Mouse (Mus musculus) heart, adult 18-20 months (tissue): Measurements from ENCODE around the gene Hspa1b. TPM values are rescaled to one million over a fixed set of nuclear protein-coding genes. Genes with fewer than 3 reads are reported as not detected.

Source experiments
- DNase-seq, 2 experiments: peaks; one replicate each; pipeline ENCODE4 v3.0.0; 2021 to 2022; ENCODE audit warnings: mixed read lengths in 1 of 2
- total RNA-seq, 2 experiments: library from RNA; stranded (reverse); gene quantifications; 2 replicates each; pipeline ENCODE4 v1.2.3; 2021

Gene Hspa1b
- total RNA-seq, 2 experiments from 2014 or later, result 15.5 to 68.2 TPM

DNA sequence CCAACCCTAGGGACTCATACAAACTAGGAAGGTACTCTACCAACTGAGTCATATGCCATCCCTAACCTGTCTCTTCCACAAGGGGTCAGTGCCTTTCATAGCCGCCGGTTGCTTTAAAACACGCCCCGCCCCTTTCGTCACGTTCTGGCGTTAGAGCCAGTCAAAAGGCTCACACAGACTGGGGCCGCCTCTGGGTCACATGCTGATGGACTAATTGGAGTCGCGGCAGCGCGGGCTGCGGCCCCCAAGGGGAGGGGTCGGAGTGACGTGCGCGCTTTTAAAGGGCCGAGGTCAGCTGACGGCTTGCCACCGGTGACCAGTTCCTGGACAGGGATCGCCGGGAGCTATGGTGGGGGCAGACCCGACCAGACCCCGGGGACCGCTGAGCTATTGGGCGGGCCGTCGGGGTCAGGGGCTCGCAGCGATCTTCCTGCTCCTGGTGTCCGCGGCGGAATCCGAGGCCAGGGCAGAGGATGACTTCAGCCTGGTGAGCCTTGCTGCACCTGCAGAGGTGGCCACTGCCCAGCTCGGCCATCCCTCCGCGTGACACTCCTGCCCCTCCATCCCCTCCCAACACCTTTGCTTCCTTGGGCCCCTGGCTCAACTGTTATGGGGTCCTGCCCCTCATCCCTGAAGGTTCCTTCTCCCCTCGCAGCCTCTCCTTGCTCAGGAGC, 27.8 kb downstream of the Hspa1b start, which contains the start of gene Neu1:
Neu1 (plus strand) TSS at position 193 of the 674 bp plus-strand sequence.
- DNase-seq, result peak; percentile 99

DNA sequence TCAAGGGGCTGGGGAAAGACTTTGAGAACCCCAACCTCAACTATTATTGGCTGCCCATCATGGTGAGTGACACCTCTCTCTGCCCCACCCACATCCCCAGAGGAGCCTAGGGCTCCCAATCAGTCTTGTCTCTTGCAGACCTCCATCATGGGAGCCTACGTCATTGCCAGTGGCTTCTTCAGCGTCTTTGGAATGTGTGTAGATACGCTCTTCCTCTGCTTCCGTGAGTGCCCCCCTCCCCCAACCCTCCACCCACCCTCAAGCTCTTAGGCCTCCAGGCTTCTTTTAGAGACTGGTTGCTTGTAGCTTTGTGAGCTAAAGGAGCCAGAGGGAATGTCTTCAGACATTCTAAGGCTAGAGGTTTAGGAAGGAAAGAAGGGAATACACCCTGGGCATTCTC, 30.2 kb downstream of the Hspa1b start:
- DNase-seq, result no peak

DNA sequence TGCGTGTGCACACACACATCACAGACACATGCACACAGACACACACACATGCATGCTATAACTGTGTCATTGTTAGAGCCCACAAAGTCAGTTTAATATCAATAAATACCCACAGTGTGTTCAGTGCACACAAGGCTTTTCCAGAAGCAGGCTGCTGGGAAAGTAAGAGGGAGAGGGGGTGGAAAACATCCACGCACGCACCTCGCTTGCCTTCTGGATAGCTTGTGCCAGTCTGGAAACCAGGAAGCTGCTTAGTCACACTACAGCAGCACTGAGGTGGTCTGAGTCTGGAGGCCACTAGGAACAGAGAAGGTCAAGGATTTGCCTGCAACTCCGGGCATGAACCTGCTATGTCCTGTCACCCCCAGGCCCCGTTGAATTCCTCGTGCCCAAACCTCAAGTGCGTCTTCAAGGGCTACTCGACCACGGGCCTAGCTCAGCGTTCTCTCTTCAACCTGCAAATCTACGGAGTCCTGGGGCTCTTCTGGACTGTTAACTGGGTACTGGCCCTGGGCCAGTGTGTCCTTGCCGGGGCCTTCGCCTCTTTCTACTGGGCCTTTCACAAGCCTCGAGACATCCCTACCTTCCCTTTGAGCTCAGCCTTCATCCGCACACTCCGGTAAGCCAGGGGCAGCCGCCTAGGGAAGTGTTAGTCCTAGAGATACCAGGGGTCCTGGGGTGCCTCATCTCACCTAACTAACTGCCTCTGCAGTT, 31.6 kb downstream of the Hspa1b start:
- DNase-seq, result no peak

DNA sequence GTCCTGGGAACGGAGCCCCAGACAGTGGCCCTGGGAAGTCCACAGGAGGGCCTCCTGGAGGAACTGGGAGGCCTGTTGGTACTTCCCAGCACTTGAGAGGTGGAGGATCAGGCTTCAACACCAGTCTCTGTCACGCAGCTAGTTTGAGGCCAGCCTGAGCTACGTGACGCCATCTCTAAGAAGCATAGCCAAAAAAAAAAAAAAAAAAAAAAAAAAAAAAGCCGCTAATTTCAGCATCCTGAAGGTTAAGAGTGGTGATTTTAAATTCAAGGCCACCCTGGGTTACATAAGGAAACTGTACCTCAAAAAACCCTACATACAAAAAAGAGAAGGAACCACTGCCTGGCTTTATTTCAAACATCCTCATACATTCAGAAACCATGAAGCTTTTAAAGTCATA, 34.8 kb downstream of the Hspa1b start:
- DNase-seq, result no peak

DNA sequence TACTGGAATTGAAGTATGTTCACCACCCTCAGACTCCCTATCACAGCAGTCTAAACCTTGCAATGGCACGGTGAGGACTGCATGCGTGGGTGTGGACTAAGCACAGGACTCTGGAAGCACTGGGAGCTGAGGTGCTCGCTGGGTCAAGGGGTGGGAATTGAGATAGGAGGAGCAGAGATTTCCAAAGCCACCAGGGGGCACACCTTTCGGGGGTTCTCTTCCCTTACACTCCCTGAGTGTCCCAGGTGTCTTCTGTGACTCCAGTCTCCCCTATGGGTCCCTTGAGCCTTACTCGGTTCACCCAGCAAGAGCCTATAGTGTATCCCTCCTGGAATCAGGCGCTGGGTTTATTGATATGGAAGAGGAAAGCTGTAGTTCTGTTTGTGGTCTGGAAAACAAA, 36.1 kb downstream of the Hspa1b start:
- no peak for DNase-seq

DNA sequence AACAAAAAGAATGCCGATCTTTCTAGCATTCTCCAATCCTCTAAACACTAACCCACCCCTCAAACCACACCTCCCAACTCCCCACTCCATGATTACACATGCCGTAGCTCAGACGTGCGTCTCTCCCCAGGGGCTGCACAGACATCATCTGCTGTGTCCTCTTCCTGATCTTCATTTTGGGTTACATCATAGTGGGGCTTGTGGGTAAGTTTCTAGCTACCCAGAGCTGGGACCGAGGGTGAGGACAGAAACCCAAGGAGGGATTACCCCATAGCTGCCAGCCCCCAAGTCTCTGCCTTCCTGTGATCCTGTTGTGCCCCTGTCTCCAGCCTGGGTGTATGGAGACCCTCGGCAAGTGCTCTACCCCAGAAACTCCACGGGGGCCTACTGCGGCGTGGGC, 41.9 kb downstream of the Hspa1b start:
- DNase-seq, result no peak

DNA sequence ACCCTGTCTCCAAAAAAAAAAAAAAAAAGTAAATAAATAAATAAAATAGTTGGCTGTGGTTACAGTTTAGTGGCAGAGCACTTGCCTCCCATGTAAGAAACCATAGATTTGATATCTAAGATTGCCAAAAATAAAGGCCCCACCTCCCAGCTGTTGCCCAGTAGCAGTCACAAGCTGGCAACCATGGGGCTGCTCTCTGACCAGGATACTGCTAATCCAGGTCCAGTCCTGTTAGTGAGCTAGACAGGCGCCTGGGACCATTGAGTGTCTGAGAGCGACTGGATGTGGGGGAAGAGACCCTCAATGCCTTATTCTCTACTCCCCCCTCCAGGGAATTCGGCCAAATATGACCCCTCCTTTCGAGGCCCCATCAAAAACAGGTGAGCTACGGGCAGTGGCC, 42.7 kb downstream of the Hspa1b start:
- no peak for DNase-seq

DNA sequence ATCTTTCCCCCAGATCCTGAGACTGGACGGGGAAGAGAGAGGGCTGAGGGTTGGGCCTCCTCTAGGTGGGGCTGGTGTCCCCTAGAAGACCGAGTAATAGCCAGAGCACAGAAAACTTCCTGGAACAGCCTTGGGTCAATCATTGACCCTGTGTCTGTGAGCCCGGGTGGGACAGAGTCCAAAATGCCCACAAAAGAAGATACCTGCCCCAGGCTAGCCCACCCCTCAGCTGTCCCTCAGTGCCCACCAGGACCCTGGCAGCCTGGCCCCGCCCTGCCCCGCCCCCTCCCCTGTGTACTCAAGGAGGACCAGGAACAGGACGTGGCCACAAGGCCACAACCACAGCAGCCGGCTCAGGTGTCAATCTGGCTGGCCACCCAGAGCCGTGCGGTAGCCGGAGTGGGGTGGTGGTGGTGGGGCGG, 43.6 kb downstream of the Hspa1b start:
- DNase-seq, result no peak

DNA sequence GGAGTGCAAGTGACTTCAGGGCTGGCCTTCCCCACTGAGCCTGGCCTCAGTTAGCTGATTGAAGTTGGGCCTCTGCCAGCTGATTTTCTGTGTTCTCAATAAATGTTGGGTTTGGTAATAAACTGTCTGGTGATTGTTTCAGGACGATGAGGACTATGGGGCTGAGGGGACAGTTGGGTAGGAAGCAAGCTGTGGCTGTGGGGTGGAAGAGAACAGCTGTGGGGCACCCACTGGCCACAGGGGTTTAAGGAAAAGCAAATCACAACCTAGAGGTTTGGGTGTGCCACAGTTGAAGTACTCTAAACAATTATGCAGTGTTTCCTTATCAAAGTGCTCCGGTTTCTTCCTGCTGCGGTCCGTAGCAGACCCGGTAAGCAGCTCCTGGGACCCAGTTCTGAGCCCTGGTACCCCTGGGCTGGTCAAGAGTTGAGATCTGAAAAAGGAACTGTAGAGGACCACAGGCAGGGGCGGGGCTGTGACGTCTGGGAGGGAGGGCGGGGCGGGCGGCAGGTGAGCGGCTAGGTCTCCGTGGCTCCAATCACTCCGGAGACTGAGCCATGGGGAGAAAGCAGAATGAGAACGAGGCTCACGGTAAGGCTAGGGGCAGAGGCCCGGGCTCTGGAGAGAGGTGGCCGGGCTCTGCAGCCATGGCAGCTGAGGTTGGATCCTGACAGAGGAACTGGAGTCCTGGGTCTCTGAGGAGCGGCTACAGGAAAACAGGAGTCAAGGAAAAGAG, 44.9 kb downstream of the Hspa1b start, which contains the start of gene Slc44a4:
Slc44a4 (plus strand) TSS at position 537 of the 736 bp plus-strand sequence.
- no peak for DNase-seq

DNA sequence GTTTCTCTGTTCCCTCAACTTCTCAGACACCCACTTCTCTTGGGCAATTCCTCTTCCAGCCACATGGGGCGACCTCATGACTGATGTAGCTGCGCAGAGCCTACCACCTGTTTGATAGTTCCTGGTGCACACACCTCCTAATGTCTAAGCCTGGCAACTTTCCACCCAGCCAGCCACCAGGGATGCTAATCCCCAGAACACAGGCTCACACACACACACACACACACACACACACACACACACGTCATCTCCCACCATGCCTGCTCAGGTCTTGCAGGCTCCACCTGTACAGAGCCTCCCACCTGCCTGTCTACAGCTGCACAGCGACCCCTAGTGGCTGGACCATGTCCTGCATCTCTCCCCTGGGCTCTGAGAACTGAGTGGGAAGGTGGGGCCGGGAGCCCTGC, 47.1 kb downstream of the Hspa1b start:
- peak; percentile 68 to 85 for DNase-seq

DNA sequence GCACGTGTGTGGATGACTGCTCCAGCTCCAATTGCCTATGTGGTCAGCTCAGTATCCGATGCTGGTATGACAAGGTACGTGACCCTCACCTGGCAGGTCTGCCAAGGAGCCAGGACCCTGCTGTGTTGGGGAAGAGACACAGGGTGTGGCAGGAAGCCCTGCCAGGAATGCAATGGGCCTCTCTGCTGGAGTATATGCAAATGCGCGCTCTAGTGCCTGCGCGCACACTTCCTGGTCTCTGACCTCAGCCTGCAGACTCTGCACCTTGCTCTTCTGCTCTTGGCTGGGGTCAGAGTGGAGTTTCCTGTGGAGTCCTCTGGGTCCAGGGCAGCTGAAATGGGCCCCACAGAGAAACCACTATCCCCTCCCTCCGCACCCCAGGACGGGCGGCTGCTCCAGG, 48.1 kb downstream of the Hspa1b start:
- no peak for DNase-seq

Other genes starting within 250 kb of the Hspa1b start
- 10 to 100 TPM; 14.4 to 25.5 TPM for gene C4b, start 215.4 kb downstream of the Hspa1b start, total RNA-seq
- gene Cyp21a1, start 154.7 kb downstream of the Hspa1b start, total RNA-seq, result not detected
- gene Stk19, start 122.3 kb downstream of the Hspa1b start, total RNA-seq, result 1 to 10 TPM; 8.5 to 9.5 TPM
- gene Dxo, start 122.2 kb downstream of the Hspa1b start, total RNA-seq, result 10 to 100 TPM in 1 of 2 experiments, 1 to 10 TPM in 1; 9.8 to 13.3 TPM
- gene Skiv2l, start 109.0 kb downstream of the Hspa1b start, total RNA-seq, result 10 to 100 TPM; 20.5 to 21.0 TPM
- gene Nelfe, start 108.8 kb downstream of the Hspa1b start, total RNA-seq, result 10 to 100 TPM; 14.4 to 15.2 TPM
- gene Cfb, start 96.7 kb downstream of the Hspa1b start, total RNA-seq, result 10 to 100 TPM in 1 of 2 experiments, 1 to 10 TPM in 1; 3.3 to 13.7 TPM
- 1 to 10 TPM; 7.4 to 7.7 TPM for gene Zbtb12, start 79.8 kb downstream of the Hspa1b start, total RNA-seq
- gene Gm20547, start 77.2 kb downstream of the Hspa1b start, total RNA-seq, result not detected
- gene C2, start 61.0 kb downstream of the Hspa1b start, total RNA-seq, result 1 to 10 TPM; 2.8 to 4.1 TPM
- gene Ehmt2, start 60.8 kb downstream of the Hspa1b start, total RNA-seq, result 10 to 100 TPM; 38.1 to 42.7 TPM
- gene Slc44a4, start 44.8 kb downstream of the Hspa1b start, total RNA-seq, result under 1 TPM in 1 of 2 experiments, not detected in 1; 0.62 TPM
- gene Neu1, start 28.0 kb downstream of the Hspa1b start, total RNA-seq, result 10 to 100 TPM; 14.6 to 15.9 TPM
- not detected for gene Gm20481, start 10.7 kb upstream of the Hspa1b start, total RNA-seq
- gene Hspa1a, start 12.9 kb upstream of the Hspa1b start, total RNA-seq, result 10 to 100 TPM; 17.5 to 41.5 TPM
- 10 to 100 TPM in 1 of 2 experiments, 1 to 10 TPM in 1; 9.8 to 10.8 TPM for gene Hspa1l, start 13.5 kb upstream of the Hspa1b start, total RNA-seq
- 10 to 100 TPM; 16.3 to 18.0 TPM for gene Lsm2, start 22.6 kb upstream of the Hspa1b start, total RNA-seq
- 10 to 100 TPM; 32.4 to 35.1 TPM for gene Vars, start 41.7 kb upstream of the Hspa1b start, total RNA-seq
- gene Vwa7, start 57.3 kb upstream of the Hspa1b start, total RNA-seq, result 10 to 100 TPM; 13.1 to 14.1 TPM
- not detected for gene Sapcd1, start 68.8 kb upstream of the Hspa1b start, total RNA-seq
- gene Msh5, start 87.5 kb upstream of the Hspa1b start, total RNA-seq, result not detected
- gene Clic1, start 90.7 kb upstream of the Hspa1b start, total RNA-seq, result 10 to 100 TPM; 30.4 to 32.4 TPM
- gene Ddah2, start 99.8 kb upstream of the Hspa1b start, total RNA-seq, result 10 to 100 TPM; 14.0 to 19.8 TPM
- gene Ly6g6c, start 106.2 kb upstream of the Hspa1b start, total RNA-seq, result not detected
- under 1 TPM; 0.31 to 0.87 TPM for gene Mpig6b, start 106.9 kb upstream of the Hspa1b start, total RNA-seq
- not detected for gene Ly6g6e, start 117.7 kb upstream of the Hspa1b start, total RNA-seq
- under 1 TPM in 1 of 2 experiments, not detected in 1; 0.57 TPM for gene Ly6g6d, start 118.8 kb upstream of the Hspa1b start, total RNA-seq
- gene Ly6g6f, start 126.4 kb upstream of the Hspa1b start, total RNA-seq, result not detected
- gene Abhd16a, start 130.0 kb upstream of the Hspa1b start, total RNA-seq, result 10 to 100 TPM; 55.1 to 59.5 TPM
- not detected for gene Ly6g5c, start 149.0 kb upstream of the Hspa1b start, total RNA-seq
- gene Ly6g5b, start 156.2 kb upstream of the Hspa1b start, total RNA-seq, result not detected
- gene Gpank1, start 162.2 kb upstream of the Hspa1b start, total RNA-seq, result 10 to 100 TPM in 1 of 2 experiments, 1 to 10 TPM in 1; 7.3 to 10.5 TPM
- 100 to 1,000 TPM; 149 to 150 TPM for gene Csnk2b, start 162.8 kb upstream of the Hspa1b start, total RNA-seq
- 10 to 100 TPM; 25.3 to 28.5 TPM for gene D17H6S53E, start 167.1 kb upstream of the Hspa1b start, total RNA-seq
- gene Apom, start 172.8 kb upstream of the Hspa1b start, total RNA-seq, result not detected
- gene Bag6, start 175.9 kb upstream of the Hspa1b start, total RNA-seq, result 100 to 1,000 TPM; 242 to 244 TPM
- 100 to 1,000 TPM; 125 to 144 TPM for gene Prrc2a, start 205.7 kb upstream of the Hspa1b start, total RNA-seq
- 1 to 10 TPM; 3.7 to 4.8 TPM for gene Aif1, start 216.8 kb upstream of the Hspa1b start, total RNA-seq
- 1 to 10 TPM; 2.0 to 3.3 TPM for gene Lst1, start 229.2 kb upstream of the Hspa1b start, total RNA-seq
- gene Ltb, start 235.2 kb upstream of the Hspa1b start, total RNA-seq, result 10 to 100 TPM in 1 of 2 experiments, 1 to 10 TPM in 1; 1.5 to 12.1 TPM
- gene Tnf, start 242.8 kb upstream of the Hspa1b start, total RNA-seq, result under 1 TPM; 0.25 to 0.28 TPM
- 1 to 10 TPM in 1 of 2 experiments, not detected in 1; 1.0 TPM for gene Lta, start 246.1 kb upstream of the Hspa1b start, total RNA-seq